Mouse (Mus musculus) lung, postnatal 10 days (tissue): ENCODE measurements at regions not wholly inside any gene's neighbourhood (a gene's known extent, or its start where the extent isn't known, plus 50 kb on each side); places are given as distances from the start of the nearest gene placed in this dataset.

Source experiments
- DNase-seq: peaks from one replicate; pipeline ENCODE4 v3.0.0; 2021

DNA sequence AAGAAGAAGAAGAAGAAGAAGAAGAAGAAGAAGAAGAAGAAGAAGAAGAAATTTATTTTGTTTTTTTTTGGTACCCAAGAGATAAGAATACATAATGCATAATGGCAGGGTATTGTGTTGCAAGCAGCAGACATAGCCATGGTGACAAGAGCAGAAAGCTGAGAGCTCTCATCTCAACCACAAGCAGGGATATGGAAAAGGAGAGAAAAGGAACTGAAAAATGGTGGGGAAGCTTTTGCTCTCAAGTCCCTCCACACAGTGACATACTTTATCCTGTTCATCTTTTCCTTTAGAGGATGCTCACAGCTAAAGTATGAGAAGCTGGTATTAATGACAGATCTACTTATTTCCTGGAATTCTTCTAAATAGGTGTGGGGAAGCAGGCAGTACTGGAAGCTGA, 115.2 kb upstream of the Pik3r1 start:
- no peak for DNase-seq

DNA sequence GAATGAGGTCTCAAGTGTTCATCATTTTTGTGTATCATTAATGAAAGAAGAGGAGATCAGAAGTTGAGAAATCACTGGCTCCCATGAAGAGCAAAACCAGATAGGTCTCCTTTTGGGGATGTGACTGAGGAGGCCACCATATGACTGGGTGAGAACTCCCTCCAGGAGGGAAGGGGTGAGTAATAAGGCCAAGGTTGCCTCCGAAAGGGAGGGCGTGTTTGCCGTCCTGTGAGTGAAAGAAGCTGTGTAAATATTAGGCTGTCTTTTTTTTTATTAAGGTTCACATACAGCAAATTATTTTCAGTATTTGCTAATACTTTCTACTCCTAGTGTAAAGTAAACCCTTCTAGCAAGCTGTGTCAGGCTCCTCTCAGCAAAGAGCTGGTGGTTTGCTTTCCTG, 116.7 kb upstream of the Pik3r1 start:
- DNase-seq = no peak

DNA sequence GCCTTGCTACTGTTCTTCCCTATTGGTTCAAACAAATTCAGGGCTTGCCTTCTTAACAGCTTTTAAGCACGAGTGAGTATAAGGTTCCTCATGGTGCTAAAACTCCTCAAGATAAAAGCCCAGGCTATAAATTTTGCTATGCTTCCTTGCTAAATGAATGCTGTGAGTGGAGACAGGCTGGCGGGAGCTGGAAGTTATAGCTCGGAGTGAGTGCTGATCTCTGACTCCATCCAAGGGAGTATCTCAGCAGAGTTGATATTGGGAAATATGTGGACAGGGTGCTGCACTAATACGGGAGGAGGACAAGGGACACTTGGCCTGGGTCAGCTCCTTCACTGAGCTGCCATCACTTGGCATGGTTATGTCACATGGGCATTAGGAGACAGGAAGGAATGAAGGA, 123.5 kb upstream of the Pik3r1 start:
- no peak for DNase-seq

DNA sequence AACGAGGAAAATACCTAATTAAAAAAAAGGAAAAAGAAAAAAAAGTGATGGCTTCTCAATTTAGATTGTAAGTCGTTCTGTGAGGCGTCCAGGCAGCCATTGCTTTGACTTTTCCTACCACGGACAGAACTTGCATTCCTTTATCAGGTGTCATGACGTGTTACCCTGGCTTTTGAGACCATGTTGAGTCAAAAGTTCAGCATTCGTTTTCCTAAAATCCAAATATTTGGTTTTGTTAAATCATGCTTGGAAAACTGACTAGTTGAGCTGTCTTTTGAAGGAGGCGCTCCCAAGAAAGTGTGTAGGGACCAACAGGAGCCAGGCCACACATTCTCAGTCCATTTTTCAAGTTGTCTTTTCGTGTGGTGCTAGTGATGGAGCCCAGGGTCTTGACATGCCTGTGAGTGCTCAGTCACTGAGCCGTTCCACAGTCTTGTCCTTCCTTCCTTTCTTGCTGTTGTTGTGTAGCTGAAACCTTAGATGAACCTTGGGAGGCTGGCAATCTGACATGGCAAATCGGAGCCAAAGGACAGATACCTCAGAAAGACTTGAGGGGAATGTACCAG, 125.1 kb upstream of the Pik3r1 start:
- DNase-seq = peak; percentile 32

DNA sequence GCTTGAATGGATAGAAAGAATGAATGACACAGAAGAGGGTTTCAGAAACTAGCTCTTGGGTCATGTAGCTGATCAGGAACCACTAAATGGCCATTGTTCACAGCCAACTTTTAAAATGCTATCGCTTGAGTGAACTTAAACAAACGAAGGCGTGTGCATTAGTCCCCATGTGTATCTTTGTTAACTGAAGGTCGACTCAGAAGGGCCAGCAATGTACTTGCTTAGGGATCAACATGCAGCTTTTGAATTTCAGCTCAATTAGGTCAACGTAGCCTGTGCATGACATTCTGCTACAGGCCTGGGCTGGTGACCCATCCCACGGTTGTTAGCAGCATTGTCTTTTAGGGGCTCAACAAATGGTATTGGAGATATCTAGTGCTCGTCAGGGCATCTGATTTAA, 127.1 kb upstream of the Pik3r1 start:
- DNase-seq = no peak

DNA sequence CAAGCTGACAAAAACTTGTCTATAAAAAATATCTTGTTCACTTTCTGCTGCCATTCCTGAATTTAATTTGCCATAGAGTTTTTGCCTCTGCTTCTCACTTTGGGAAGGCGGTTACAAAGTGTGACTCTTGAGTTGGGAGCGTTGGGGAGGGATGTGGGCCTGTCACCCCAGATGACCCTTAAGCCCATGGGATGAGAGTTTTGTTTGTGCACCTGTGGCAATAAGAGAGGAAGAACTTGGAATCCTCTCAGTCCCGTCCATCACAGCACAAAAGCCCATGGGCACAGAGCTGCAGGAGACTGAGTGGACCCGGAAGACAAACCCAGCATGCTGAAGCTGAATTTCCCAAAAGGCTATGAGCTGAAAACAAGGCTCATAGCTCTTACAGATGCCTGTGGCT, 127.7 kb upstream of the Pik3r1 start:
- DNase-seq = no peak

DNA sequence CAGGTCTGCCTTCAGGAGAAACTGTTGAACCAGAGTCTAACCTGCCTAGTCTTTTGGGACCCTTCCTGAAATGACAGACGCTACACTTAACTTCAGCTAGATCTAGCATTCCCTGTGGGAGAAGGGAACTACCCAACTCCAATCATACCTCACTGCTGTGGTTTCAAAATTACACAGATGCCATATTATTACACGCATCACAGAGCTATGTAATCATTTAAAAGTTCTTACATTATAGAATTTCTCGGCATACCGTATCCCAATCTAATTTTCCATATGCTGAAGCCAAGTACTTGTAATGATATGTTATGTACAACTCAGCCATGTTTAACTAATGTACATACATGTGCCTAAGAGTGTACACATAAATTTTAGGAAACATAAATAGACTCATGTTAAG, 128.9 kb upstream of the Pik3r1 start:
- DNase-seq = no peak

DNA sequence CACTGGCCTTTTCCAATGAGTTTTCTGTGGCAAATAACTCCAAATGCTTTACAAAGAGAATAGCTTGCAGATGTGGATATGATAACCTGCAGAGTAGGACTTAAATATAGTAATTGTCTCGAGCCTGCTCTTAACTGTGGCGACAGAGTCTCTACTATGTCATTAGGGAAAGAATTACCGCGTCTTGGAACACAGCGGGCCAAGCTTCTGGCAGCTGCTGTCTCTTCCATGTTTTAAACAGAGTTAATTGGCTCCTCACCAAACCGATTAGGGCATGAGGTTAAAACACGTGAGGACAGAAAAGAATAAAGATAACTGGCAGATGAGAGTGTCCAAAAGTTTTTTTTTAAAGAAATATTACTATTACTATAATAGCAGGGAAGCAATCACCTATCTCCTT, 134.2 kb upstream of the Pik3r1 start:
- DNase-seq = peak; percentile 15

DNA sequence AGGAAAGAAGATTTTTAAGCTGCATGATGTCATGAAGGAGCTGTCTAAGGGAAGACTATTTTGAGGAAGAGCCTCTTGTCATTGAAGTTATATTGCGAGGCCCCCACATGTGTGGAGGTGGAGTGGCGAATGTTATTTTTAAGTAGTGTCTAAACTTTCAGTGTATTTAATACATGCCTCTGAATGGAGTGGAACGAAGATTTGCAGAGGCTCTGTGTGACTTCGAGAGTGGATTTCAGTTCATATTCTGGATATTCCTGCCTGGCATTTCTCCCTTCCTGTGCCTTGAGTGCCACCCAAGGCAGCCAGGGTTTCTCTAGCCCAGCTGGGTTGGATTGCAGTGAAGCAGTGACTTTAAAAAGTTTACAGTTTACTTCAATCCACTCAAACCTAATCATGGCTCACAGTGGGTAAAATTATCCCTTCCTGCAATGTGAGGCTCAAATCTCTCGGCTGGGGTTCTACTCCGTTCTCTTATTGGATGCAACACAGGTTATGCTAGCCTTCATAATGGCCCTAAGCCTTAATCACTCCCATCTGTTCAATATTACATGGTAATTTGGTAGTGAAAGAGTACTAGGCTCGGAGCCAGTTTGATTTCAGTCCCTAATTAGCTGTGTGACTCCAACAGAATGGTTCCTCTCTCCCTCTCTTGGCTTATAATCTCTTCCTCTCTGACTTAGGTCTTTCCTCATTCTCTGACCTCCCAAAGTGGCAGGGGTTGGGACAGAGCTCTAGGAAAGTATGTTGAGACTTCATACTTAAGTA, 138.1 kb upstream of the Pik3r1 start:
- DNase-seq = peak; percentile 29

DNA sequence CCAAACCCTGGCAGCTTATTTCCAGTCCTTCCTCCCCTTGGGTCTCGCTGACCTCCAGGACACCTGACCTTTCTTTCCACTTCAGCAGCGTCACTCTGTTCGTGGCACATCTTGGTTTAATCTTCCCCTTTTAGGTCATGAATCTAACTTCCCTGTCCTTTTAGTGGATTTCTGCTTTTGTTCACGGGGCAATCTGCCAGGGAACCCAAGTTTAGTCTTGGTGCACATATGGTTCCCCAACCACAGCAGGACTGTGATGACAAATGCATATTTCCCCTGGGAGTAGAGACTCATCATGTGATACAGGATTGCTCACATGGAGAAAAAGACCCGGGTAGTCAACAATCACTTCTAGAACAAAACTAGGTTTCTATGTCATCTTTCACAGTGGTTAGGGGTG, 141.0 kb upstream of the Pik3r1 start:
- DNase-seq = no peak

DNA sequence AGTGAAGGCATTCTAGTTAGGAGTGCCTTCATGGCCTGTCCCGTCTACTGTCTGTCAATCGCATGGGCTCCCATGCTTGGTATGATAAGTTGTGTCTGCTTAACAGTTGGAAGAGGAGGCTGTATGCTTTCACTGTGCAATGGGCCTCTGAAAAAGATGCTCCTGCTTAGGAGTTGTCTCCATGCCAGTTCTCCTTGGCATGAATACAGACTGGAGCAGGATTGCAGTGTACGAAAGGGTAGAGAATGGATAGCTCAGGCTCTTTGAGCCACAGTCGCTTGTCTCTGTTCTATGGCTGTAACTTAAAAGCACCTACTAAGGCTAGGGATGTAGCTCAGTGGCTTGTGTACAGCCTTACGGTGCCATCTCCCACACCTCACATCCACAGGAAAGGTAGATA, 142.7 kb upstream of the Pik3r1 start:
- no peak for DNase-seq

DNA sequence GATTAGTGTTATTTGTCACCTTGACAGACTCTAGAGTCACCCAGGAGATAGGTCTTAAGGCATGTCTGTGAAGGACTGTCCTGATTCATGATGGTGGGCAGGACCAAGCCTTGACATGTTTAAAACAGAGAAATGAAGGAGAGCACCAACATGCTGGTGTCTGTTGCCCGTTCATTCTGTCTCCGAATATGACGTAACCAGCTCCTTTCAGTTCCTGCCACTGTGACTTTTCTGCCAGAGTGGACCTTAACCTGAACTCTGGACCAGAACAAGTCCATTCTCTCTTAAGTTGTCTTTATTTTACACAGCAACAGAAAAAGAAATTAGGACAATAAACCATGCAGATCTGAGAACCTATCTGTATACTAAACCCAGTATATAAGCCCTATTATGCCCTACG, 146.1 kb upstream of the Pik3r1 start:
- no peak for DNase-seq

DNA sequence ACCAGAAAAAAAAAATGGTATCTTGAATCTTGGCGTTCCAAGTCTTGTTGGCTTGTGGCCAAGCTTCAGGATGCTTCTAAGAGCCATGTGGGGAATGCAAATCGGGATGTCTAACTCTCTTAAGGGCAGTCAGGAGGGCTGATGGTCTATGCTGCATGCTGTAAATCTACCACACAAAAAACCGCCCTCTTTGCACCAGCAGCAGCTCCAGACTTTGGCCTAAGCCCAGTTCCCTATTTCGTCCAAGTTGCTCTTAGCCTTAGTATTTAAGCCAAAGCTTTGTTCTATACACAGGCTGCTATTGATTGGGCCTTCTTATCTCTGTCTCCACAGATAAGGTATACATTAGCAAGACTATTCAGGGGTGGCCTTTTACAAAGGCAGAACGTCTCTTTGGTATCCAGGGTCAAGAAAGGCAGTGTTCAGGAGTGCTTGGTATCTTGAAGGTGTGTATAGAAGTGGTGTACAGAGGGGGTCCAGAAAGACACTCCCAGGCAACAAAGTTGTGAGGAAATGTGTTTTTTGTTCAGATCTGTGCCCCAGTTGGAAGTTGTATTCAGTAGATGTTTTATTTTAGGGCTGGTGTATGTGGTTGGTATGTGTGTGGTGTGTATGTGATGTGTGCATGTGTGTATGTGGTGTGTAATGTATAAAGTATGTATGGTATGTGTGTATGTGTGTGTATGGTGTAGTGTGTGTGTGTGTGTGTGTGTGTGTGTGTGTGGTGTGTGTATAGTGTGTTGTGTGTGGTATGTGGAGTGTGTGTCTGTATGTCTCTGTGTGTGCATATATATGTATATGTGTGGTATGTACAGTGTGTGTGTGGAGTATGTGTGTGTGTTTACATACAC, 146.9 kb upstream of the Pik3r1 start:
- DNase-seq = peak; percentile 35

DNA sequence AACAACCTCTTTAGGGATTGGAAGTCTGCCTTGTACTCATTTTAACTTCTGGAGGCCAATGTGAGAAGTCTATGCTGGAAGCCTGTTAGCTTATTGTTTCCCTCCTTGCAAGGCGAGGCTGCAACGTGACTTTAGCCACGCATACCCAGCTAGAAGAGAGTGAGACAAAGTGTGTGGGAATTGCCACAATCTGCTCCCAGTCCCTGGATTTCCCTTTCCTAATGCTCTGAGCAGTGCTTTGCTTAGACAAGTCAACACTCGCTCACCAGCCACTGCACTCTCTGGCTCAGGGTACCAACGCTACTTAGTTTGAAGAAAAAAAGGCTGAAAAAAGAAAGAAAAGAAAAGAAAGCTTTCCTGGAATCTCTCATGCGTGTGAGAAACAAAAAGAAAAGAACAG, 147.5 kb upstream of the Pik3r1 start:
- DNase-seq = peak; percentile 17

DNA sequence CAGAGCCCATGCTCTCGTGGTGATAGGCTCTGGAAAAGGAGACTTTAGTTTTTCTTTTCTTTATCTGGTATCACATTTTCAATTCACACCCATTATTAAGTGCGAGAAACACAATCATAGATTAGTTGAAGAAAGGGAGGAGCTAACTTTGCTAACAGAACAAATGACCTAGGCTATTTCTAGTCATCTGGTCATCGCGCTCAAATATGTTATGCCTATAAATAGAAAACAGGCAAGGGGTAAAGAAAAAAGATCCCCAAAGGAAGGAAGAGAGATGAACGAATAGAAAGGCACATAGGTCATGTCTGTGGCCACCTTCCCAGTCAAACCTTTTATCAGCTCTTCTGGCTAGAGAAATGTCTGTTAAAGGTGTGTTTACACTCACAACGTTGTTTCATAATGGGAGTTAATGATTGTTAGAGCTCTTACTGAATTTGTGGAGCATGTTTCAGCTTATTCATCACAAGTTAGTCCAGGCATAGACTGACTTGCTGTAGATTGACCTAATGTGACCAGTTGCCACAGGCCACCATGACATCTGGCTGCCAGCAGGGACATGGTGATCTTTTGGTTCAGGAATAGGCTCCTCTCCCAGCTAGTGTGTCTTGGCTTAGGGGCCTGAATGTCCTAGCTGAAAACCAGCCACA, 148.1 kb upstream of the Pik3r1 start:
- DNase-seq = no peak

DNA sequence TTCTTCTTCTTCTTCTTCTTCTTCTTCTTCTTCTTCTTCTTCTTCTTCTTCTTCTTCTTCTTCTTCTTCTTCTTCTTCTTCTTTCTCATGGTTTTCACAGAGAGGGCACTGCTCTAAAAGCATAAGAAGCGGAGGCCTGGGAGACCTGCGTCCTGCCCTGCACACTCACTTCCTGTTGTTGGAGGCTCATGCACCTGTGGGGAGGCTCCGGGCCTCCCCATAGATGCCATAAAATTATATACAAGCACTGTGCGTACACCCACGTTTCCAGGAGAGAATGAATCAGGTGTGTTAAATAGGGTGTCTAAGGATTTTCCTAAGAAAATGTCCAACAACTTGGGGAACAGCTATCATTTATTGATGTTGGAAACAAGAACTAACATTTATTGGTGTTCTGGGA, 148.9 kb upstream of the Pik3r1 start:
- DNase-seq = no peak

DNA sequence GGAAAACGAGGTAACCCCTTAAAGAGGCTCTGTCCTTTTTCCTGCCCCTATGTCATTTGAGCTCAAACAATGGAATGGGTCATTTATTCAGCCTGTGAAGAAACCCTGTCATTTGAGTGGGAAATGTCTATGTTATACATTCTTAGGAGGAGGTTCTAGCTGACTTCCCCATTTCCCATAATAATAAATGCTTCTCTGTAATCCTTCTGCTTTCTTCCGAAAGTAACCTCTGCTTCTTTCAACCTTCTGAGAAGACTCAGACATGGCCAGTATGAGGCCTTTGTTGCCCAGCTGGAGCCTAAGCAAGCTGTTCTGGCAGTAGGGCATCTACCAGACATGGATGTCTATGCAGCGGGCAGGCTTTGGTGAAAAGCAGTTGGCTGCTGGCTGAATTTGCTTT, 150.2 kb upstream of the Pik3r1 start:
- DNase-seq = no peak

DNA sequence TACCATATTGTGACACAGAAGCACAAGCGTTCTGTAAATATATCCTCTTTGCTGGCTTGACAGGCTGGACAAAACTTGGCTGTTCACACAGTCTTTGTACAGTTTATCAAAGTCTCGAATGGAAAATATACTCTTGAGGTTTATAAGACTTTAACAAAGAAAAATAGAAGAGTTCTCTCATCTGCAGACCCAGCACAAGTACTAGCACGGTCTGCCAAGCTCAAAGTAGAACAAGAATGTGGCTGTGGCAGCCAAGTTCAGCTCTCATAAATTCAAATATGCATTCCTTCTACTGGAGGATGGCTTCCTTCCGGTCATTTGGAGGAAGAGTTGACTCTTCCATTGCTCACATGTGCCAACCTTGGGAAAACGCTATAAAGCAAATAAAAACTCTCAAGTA, 151.2 kb upstream of the Pik3r1 start:
- peak; percentile 62 for DNase-seq

DNA sequence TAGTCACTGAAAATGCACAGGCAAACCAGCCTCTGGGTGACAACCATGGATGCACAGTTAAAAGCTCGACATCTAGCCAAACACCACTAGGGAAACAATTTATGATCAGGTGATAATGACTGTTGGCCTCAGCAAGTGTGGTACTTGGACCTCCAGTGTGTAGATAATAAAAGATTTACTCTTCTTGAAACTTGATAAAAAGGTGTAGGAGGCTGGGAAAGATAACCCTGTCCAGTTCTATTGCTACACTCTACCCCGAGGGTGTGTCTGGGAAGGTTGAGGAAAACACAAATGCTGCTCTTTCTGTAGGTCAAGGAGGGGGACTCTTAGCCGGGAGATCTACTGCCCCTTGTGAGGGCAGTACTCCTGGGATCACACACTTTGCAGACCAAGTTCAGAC, 152.4 kb upstream of the Pik3r1 start:
- no peak for DNase-seq

DNA sequence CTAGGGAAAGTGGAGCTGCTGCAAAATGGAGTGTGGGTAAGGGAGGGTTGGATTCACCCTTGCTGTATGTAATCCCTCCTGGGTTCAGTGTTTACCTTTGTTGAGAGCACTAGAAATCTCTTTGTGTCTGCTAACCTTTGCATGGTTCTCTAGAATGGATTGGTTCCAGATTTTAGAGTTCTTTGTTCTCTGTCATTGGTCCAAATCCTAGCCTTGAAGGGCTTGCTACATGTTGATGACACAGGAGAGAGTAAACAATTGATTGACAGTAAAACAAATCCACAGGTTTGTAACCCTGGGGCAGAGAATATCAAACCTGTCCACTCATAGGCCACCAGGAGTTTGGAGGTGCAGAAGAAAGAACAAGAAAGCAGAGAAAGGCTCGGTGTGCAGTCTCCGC, 156.6 kb upstream of the Pik3r1 start:
- no peak for DNase-seq

DNA sequence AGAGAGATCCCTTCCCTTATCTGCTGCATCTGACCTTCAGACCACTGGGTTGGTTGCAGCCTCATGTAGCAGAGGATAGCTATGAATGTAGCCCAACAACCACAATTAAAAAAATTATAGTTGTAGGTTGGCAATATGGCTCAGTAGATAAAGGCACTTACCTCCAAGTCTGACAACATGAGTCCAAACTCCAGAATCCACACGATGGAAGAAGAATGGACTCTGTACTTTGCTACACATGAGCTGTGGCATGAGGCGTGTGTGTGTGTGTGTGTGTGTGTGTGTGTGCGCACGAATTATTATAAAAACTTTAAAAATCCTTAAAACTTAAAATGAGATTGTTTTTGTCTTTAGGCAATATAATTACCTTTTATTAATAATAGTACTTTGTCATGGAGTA, 163.2 kb upstream of the Pik3r1 start:
- no peak for DNase-seq

DNA sequence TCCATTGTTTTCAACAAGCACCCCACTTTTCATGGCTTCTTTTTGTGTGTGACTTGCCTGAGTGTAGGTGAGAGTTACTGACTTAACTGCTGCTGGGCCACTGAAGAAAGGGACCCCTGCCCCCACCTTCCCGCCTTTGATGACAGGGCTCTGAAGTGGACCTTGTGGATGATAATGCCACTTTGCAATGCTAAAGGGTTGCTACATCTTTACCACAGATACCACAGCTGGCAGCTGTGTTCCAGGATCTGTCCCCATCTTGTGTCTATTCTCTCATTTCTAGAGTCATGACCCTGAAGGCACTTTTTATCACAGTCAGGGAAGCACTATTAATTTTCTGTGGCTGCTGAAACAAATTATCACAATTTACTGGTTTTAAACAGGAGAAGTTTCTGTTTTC, 163.9 kb upstream of the Pik3r1 start:
- no peak for DNase-seq

DNA sequence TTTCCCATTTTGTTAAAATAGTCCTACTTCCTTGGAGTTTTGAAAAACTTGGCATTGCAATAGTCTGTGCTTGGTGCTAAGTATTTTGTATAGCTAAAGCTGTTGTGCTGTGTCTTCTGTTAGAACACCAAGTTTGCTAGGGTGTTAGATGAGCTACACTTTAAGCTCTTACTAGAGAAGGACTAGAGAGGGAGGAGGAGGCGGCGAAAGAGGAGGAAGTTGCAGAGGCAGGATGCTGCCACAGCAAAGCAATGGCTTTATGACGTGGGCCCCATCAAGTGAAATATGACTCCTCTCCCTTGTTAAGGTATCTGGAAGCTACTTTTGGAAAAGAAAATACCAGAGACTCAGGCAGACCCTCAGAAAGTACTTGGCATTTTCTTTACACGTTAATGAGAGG, 167.8 kb upstream of the Pik3r1 start:
- DNase-seq = no peak

DNA sequence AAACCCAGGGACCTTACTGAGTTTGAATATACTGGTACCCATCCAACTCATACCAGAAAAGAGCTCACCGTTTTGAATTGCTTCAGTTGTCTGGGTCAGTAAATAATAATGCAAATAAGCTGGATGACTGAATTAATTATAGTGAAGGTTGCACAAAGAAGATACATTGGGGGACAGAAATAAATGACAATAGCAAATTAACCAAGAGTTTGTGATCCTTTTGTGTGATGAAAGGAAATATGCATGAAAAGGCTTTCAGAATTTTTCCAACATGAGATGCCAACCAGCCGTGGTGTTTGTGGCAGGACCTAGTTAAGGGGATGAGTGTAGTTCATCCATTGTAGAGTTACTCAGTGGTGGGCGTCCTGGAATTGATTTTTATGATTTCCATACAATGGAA, 186.5 kb upstream of the Pik3r1 start:
- no peak for DNase-seq
